In genomic region chr5:115535635-115536034, GRCm38 (mm10) we compare ENCODE assay signal across 8 mouse cellular contexts. TPM values are rescaled to one million over a fixed set of nuclear protein-coding genes. Genes with fewer than 3 reads are reported as not detected.
DNase-seq lines count a peak whose midpoint lies in the region; ATAC-seq lines count a peak whose summit lies in the region.
"Had no signal": no experiment of that assay in that cellular context is flagged by ENCODE, and none has a peak within 500 bp of the region (broad histone marks: within the 10 kb centered on the region; RNA-seq: fewer than 3 reads in every experiment).

No protein-coding gene starts in this region.

- no peaks in the 10 kb centered on the region for H3K27me3 ChIP-seq in heart, embryonic 16.5 days (ENCODE audit: control insufficient read depth, insufficient read depth, low read length)
- H3K27me3 ChIP-seq in lung, embryonic 15.5 days, result no peaks in the 10 kb centered on the region

- peak overlapping the region; percentile 49 for H3K9ac ChIP-seq in heart, embryonic 16.5 days (ENCODE audit: low read length)
- H3K9ac ChIP-seq in lung, embryonic 15.5 days, result no peak overlapping the region

- peak overlapping the region; percentile 79 for H3K27ac ChIP-seq in heart, embryonic 16.5 days (ENCODE audit: low read length)
- H3K27ac ChIP-seq in lung, embryonic 15.5 days, result peak overlapping the region; percentile 52

- no peaks in the 10 kb centered on the region for H3K36me3 ChIP-seq in heart, embryonic 16.5 days (ENCODE audit: control insufficient read depth, insufficient read depth)
- H3K36me3 ChIP-seq in lung, embryonic 15.5 days, result no peaks in the 10 kb centered on the region

- ATAC-seq in heart, embryonic 16.5 days (replicated peaks; ENCODE audit: extremely low read depth, insufficient read depth, low FRiP score), result no peak
- ATAC-seq in lung, embryonic 15.5 days (ENCODE audit: borderline replicate concordance, extremely low read depth, low FRiP score, low TSS enrichment), result no peak

- WGBS in heart, embryonic 16.5 days, result 39% methylated on average over 7 of the region's 7 CpGs
- WGBS in lung, embryonic 15.5 days, result 13% methylated on average over 7 of the region's 7 CpGs

- peaks cover 66% of the 10 kb centered on the region for H3K4me1 ChIP-seq in heart, embryonic 16.5 days (ENCODE audit: control insufficient read depth, insufficient read depth, low read length)
- peaks cover 73% of the 10 kb centered on the region for H3K4me1 ChIP-seq in lung, embryonic 15.5 days

- 0 out of 2 replicates have a peak overlapping the region, but pooled peaks have one; percentile 4 for H3K4me2 ChIP-seq in heart, embryonic 16.5 days (ENCODE audit: low read depth, low read length)
- H3K4me2 ChIP-seq in lung, embryonic 15.5 days, result no peak overlapping the region; the same call in 1 of the 2 replicates

- H3K4me3 ChIP-seq in heart, embryonic 16.5 days (ENCODE audit: low read length), result no peak overlapping the region
- no peak overlapping the region for H3K4me3 ChIP-seq in lung, embryonic 15.5 days

- H3K9me3 ChIP-seq in heart, embryonic 16.5 days (replicated peaks; ENCODE audit: control insufficient read depth, low read length), result no peaks in the 10 kb centered on the region
- H3K9me3 ChIP-seq in lung, embryonic 15.5 days, result no peaks in the 10 kb centered on the region

- DNase-seq in 3134 (ENCODE audit: extremely low read depth, insufficient read length, low spot score), result peak; percentile 51
- peak; percentile 77 for DNase-seq in 416B (ENCODE audit: low read depth)
- no peak for DNase-seq in ovary, postnatal 14 days (ENCODE audit: low spot score)
- no peak for DNase-seq in right cerebral cortex, postnatal 25 days
- DNase-seq in MN1 (ENCODE audit: low spot score), result no peak
- DNase-seq: right cerebral cortex, adult 18-20 months had no signal

RNA-seq across cellular contexts. Expression of gene Rplp0, which starts 23.6 kb away (rescaled TPM):
- 1,003 and 1,029 TPM in 2 replicates for polyA plus RNA-seq in heart, embryonic 16.5 days (2015; fragmentation: Nextera tagmentation; extraction: Ambion mirVana)
- 1,589 and 1,600 TPM in 2 replicates for polyA plus RNA-seq in lung, embryonic 15.5 days (2015; fragmentation: Nextera tagmentation; extraction: Ambion mirVana)

RNA-seq across cellular contexts. Expression of gene Pxn, which starts 29.2 kb away (rescaled TPM):
- 39.1 and 40.6 TPM in 2 replicates for polyA plus RNA-seq in heart, embryonic 16.5 days (2015; fragmentation: Nextera tagmentation; extraction: Ambion mirVana)
- 57.1 and 58.6 TPM in 2 replicates for polyA plus RNA-seq in lung, embryonic 15.5 days (2015; fragmentation: Nextera tagmentation; extraction: Ambion mirVana)

RNA-seq across cellular contexts. Expression of gene Gcn1l1, which starts 29.4 kb away (rescaled TPM):
- 20.9 and 27.6 TPM in 2 replicates for polyA plus RNA-seq in heart, embryonic 16.5 days (2015; fragmentation: Nextera tagmentation; extraction: Ambion mirVana)
- polyA plus RNA-seq in lung, embryonic 15.5 days (2015; fragmentation: Nextera tagmentation; extraction: Ambion mirVana), result 35.6 and 40.0 TPM in 2 replicates

RNA-seq across cellular contexts. Expression of gene Sirt4, which starts 51.1 kb away (rescaled TPM):
- polyA plus RNA-seq in heart, embryonic 16.5 days (2015; fragmentation: Nextera tagmentation; extraction: Ambion mirVana), result 18.7 and 24.0 TPM in 2 replicates
- polyA plus RNA-seq in lung, embryonic 15.5 days (2015; fragmentation: Nextera tagmentation; extraction: Ambion mirVana), result 27.2 and 30.4 TPM in 2 replicates

Comparison
In these comparisons a context has a peak if more than half of its experiments do, and no peak if none do; other contexts are left out.
1. DNase-seq: peak in 3134 (single experiment) and 416B (single experiment); none in ovary, postnatal 14 days (single experiment), right cerebral cortex, postnatal 25 days (single experiment) and MN1 (single experiment).